Mouse (Mus musculus) thymus, postnatal 0 days (tissue): ENCODE measurements around the gene Oxsr1. TPM values are rescaled to one million over a fixed set of nuclear protein-coding genes. Genes with fewer than 3 reads are reported as not detected.
A peak's percentile ranks its signal among the peaks of the same experiment; 100 is the strongest.

Experiments used
- DNase-seq: peaks from one replicate; pipeline ENCODE4 v3.0.0-alpha.2; 2015; ENCODE audit warnings: low spot score
- polyA plus RNA-seq: library from polyadenylated mRNA; unstranded; fragments of >200 nt; fragmentation: Nextera tagmentation; extraction: Ambion mirVana; gene quantifications from 2 replicates; pipeline ENCODE4 v1.2.1, GENCODE M21; 2015

The Oxsr1 gene
- polyA plus RNA-seq, 1 experiment from 2014 or later = 11.7 TPM

- no peak for DNase-seq
These were observed 16.1 kb upstream of the Oxsr1 start for GRCm38 (mm10) chr9:119338350-119338749.

GRCm38 (mm10) chr9:119337842-119338241, 15.6 kb upstream of the Oxsr1 start:
- DNase-seq = no peak

- DNase-seq = no peak
These were observed 13.3 kb upstream of the Oxsr1 start for GRCm38 (mm10) chr9:119335571-119335970.

- DNase-seq = no peak
These were observed 12.6 kb upstream of the Oxsr1 start for GRCm38 (mm10) chr9:119334834-119335233.

GRCm38 (mm10) chr9:119334324-119334723, 12.1 kb upstream of the Oxsr1 start:
- DNase-seq = peak; percentile 55

- no peak for DNase-seq
These were observed 8.1 kb upstream of the Oxsr1 start for GRCm38 (mm10) chr9:119330186-119330963.

GRCm38 (mm10) chr9:119328488-119328887, 6.3 kb upstream of the Oxsr1 start:
- DNase-seq = no peak

- no peak for DNase-seq
These were observed 1.9 kb upstream of the Oxsr1 start for GRCm38 (mm10) chr9:119324130-119324529.

GRCm38 (mm10) chr9:119323260-119323645, 1.0 kb upstream of the Oxsr1 start:
- no peak for DNase-seq

- peak; percentile 11 for DNase-seq
These were observed 616 bp downstream of the Oxsr1 start for GRCm38 (mm10) chr9:119321392-119322229.

- DNase-seq = no peak
These were observed 1.3 kb downstream of the Oxsr1 start for GRCm38 (mm10) chr9:119320946-119321345.

- DNase-seq = no peak
These were observed 1.8 kb downstream of the Oxsr1 start for GRCm38 (mm10) chr9:119320446-119320845.

GRCm38 (mm10) chr9:119318891-119319290, 3.3 kb downstream of the Oxsr1 start:
- no peak for DNase-seq

GRCm38 (mm10) chr9:119313096-119313495, 9.1 kb downstream of the Oxsr1 start:
- DNase-seq = no peak

- DNase-seq = no peak
These were observed 13.2 kb downstream of the Oxsr1 start for GRCm38 (mm10) chr9:119309067-119309466.

- no peak for DNase-seq
These were observed 16.4 kb downstream of the Oxsr1 start for GRCm38 (mm10) chr9:119305863-119306262.

- no peak for DNase-seq
These were observed 23.7 kb downstream of the Oxsr1 start for GRCm38 (mm10) chr9:119298563-119298962.

- DNase-seq = no peak
These were observed 24.5 kb downstream of the Oxsr1 start for GRCm38 (mm10) chr9:119297696-119298095.

GRCm38 (mm10) chr9:119290791-119291190, 31.4 kb downstream of the Oxsr1 start:
- no peak for DNase-seq

- DNase-seq = no peak
These were observed 41.1 kb downstream of the Oxsr1 start for GRCm38 (mm10) chr9:119280894-119281682.

GRCm38 (mm10) chr9:119278031-119278430, 44.2 kb downstream of the Oxsr1 start:
- no peak for DNase-seq

- DNase-seq = no peak
These were observed 45.9 kb downstream of the Oxsr1 start for GRCm38 (mm10) chr9:119276321-119276720.
